Mouse (Mus musculus) embryonic facial prominence, embryonic 13.5 days (tissue): ENCODE measurements around the gene Psmd13. TPM values are rescaled to one million over a fixed set of nuclear protein-coding genes. Genes with fewer than 3 reads are reported as not detected.

Experiments used
- ATAC-seq: fragments of 200-750 bp; cut with Nextera tagmentation; 2 replicates; pipeline ENCODE4 v1.8.0; 2017; ENCODE audit warnings: low read depth; ENCODE audit not compliant: insufficient number of reproducible peaks, insufficient read depth, low FRiP score, low TSS enrichment
- H3K27ac ChIP-seq: fragments of 300-500 bp; sonication (generic); 2 replicates; pipeline ENCODE4 v1.5.1; 2015; ENCODE audit warnings: moderate library complexity, mild to moderate bottlenecking, inconsistent platforms
- H3K27me3 ChIP-seq: fragments of 300-500 bp; sonication (generic); 2 replicates; pipeline ENCODE4 v1.6.1; 2015; ENCODE audit warnings: mild to moderate bottlenecking, inconsistent platforms
- H3K36me3 ChIP-seq: fragments of 300-500 bp; sonication (generic); 2 replicates; pipeline ENCODE4 v1.6.1; 2015; ENCODE audit warnings: mild to moderate bottlenecking, inconsistent platforms
- H3K4me1 ChIP-seq: fragments of 300-500 bp; sonication (generic); 2 replicates; pipeline ENCODE4 v1.6.1; 2015; ENCODE audit warnings: inconsistent platforms
- H3K4me2 ChIP-seq: fragments of 300-500 bp; sonication (generic); 2 replicates; pipeline ENCODE4 v1.6.1; 2015; ENCODE audit warnings: moderate library complexity, mild to moderate bottlenecking, inconsistent platforms
- H3K4me3 ChIP-seq: fragments of 300-500 bp; sonication (generic); 2 replicates; pipeline ENCODE4 v1.5.1; 2015; ENCODE audit warnings: mild to moderate bottlenecking, inconsistent platforms
- H3K9ac ChIP-seq: fragments of 300-500 bp; sonication (generic); 2 replicates; pipeline ENCODE4 v1.6.1; 2015; ENCODE audit warnings: mild to moderate bottlenecking, inconsistent platforms
- H3K9me3 ChIP-seq: fragments of 300-500 bp; sonication (generic); 2 replicates; pipeline ENCODE4 v1.6.1; 2016; ENCODE audit warnings: inconsistent platforms
- WGBS: fragments of 180-500 bp; shearing (Covaris S2); methylation state at CpG from one replicate; pipeline ENCODE4 v1.1.7; 2015; ENCODE audit warnings: mixed read lengths; 5-methylcytosine and 5-hydroxymethylcytosine counted together
- polyA plus RNA-seq: library from polyadenylated mRNA; unstranded; fragments of >200 nt; fragmentation: Nextera tagmentation; extraction: Ambion mirVana; gene quantifications from 2 replicates; pipeline ENCODE4 v1.2.1, GENCODE M21; 2015

Psmd13 gene
- polyA plus RNA-seq, 1 experiment from 2014 or later = 261 TPM

DNA sequence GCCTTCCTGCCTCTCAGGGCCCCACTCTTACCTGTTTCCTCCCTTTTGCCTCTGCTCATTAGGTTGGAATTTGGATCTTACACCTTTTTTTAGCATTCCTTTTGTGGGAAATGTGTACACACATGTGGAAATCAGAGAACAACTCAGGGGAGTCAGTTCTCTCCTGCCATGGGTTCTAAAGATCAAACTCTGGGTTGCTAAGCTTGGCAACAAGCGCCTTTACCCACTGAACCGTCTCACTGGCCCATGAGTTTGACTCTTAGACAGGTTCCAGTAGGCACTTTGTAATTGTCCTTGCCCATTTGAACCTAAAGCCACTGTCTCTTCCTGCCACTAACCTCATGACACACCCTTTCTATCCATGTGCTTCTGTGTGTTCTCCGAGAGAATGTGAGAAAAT lies 12.8 kb downstream of the Psmd13 start:
- Histone ChIP-seq H3K4me1 (no peaks in the 10 kb centered on the region), H3K27me3 (no peaks in the 10 kb centered on the region), H3K4me2 (no peak overlapping the region), H3K4me3 (no peak overlapping the region), H3K9me3 (no peaks in the 10 kb centered on the region), H3K27ac (no peak overlapping the region), H3K36me3 (peaks cover 74% of the 10 kb centered on the region), H3K9ac (no peak overlapping the region)
- 92% methylated on average over 3 of the region's 3 CpGs for WGBS
- no peak for ATAC-seq

DNA sequence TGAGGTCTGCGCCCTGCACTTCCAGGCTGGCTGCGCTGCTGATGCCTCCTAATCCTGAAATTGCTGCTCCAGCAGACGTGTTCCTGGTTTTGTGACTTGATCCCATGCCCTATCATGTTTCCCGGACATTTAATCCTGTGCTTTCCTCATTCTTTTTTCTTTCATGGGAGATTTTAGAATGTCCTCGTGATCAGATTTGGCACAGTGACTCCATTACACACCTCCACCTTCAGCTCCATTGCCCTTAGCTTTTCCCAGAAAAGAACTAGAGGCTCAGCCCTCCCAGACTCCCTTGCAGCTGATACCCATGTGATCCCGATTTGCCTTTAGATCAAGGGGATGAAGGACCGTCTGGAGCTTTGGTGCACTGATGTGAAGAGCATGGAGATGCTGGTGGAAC lies 16.1 kb downstream of the Psmd13 start:
- Histone ChIP-seq H3K9ac (no peak overlapping the region), H3K4me2 (no peak overlapping the region)
- no peak for ATAC-seq

DNA sequence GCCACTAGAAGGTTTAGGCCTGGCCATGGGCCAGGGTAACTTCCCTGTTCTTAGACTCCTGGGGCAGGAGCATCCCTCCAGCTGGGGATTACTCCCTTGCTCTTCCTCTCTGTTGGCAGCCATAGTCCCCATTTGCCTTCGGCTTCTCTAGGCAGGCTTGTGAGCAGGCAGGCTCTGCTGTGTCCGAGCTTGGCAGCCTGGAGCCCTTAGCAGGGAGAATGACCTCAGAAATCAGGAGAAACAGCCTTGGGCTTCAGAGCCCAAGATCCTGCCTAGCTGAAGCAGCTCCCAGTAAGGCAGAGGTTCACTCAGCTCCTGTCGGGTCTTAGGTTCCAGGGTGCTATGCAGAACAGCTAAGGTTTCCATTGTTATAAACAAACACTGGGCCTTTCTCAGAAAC lies 17.4 kb downstream of the Psmd13 start:
- Histone ChIP-seq H3K4me2 (no peak overlapping the region), H3K36me3 (peaks cover 43% of the 10 kb centered on the region), H3K27me3 (no peaks in the 10 kb centered on the region), H3K27ac (no peak overlapping the region), H3K9ac (no peak overlapping the region), H3K9me3 (no peaks in the 10 kb centered on the region), H3K4me3 (no peak overlapping the region), H3K4me1 (peaks cover 7% of the 10 kb centered on the region; the same call in 1 of the 2 replicates)
- WGBS = 82% methylated on average over 3 of the region's 3 CpGs
- no peak for ATAC-seq

More for the DNA sequence above, 16.1 kb downstream of the Psmd13 start:
- Histone ChIP-seq H3K4me1 (peaks cover 7% of the 10 kb centered on the region; the same call in 1 of the 2 replicates), H3K9me3 (no peaks in the 10 kb centered on the region), H3K36me3 (peaks cover 55% of the 10 kb centered on the region), H3K27ac (no peak overlapping the region), H3K27me3 (no peaks in the 10 kb centered on the region), H3K4me3 (no peak overlapping the region)
- WGBS = 68% methylated on average over 7 of the region's 7 CpGs

DNA sequence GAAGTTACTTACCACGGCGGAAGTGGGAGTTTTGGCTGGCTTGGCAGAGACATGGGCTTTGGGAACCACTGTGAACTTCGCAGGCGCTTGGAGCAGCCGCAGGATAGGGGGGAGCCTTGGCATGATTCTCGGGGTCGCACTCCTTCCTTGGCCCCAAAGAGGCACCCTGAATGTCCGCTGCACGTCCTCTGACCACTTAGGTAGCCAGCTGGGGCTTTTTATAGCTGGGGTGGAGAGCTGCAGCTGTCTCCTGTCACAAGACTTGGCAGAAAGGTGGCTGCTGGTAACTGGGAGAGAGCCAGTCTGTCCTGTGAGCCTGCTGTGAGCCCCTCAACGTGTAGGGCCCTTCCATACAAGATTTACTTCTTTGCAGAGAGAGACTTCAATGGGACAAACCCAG lies 18.5 kb downstream of the Psmd13 start, which contains the start of gene Cox8b:
Cox8b (minus strand) TSS at position 227 of the 400 bp plus-strand sequence.
- H3K9ac ChIP-seq = 0 out of 2 replicates have a peak within 1 kb of the TSS, but pooled peaks have one; percentile 36
- no peak for ATAC-seq
- H3K9me3 ChIP-seq = no peaks in the 10 kb centered on the region
- peaks cover 7% of the 10 kb centered on the region; the same call in 1 of the 2 replicates for H3K4me1 ChIP-seq
- no peaks in the 10 kb centered on the region for H3K27me3 ChIP-seq
- WGBS = 83% methylated on average over 10 of the region's 10 CpGs
- H3K4me3 ChIP-seq = no peak within 1 kb of the TSS
- peaks cover 33% of the 10 kb centered on the region for H3K36me3 ChIP-seq
- no peak within 1 kb of the TSS for H3K4me2 ChIP-seq
- no peak within 1 kb of the TSS for H3K27ac ChIP-seq

DNA sequence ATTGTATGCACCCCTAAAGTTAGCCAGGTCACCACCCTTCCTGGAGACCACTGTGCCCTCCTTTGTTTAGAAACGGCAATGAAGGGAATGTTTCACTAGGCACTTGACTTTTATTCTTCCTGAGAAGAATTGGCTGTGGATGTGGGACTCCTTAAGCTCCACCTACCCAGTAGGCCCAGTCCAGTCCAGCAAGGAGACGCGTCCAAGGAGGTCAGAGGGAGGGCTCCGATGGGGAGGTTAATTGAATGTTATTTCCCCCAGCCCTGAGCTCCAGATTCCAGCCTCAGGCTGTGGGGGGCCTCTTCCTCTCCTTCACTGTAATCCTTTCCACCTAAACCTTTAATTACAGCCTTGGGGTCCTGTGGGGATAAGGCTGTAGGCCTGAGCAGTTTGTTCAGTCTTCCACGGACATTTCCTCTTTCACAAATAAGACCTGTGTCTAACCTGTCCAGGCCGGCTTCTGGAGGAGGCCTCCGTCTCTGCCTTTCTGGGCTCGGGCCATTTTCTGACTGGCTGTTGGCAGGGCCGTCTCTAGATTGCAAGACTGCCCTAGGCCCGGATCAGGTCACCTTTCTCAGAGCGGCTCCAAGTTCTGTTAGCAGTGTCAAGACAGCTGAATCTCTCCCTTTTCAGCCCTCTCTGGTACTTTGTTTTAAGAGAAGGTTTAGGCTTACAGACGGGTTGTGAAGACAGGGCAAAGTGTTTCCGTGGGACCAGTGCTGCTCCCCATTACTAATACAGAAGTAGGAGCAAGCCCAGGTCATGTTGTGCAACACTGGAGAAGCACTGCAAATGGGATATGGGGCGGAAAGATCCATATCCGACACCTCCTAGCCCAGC lies 20.5 kb downstream of the Psmd13 start:
- 36% methylated on average over 15 of the region's 15 CpGs for WGBS
- H3K4me2 ChIP-seq = no peak overlapping the region
- H3K4me1 ChIP-seq = peaks cover 7% of the 10 kb centered on the region; the same call in 1 of the 2 replicates
- peaks cover 21% of the 10 kb centered on the region for H3K36me3 ChIP-seq
- peak overlapping the region; percentile 36; the same call in 1 of the 2 replicates for H3K9ac ChIP-seq
- H3K27ac ChIP-seq = peak overlapping the region; percentile 22; the same call in 1 of the 2 replicates
- no peak overlapping the region for H3K4me3 ChIP-seq
- H3K9me3 ChIP-seq = no peaks in the 10 kb centered on the region
- H3K27me3 ChIP-seq = no peaks in the 10 kb centered on the region
- ATAC-seq = no peak

DNA sequence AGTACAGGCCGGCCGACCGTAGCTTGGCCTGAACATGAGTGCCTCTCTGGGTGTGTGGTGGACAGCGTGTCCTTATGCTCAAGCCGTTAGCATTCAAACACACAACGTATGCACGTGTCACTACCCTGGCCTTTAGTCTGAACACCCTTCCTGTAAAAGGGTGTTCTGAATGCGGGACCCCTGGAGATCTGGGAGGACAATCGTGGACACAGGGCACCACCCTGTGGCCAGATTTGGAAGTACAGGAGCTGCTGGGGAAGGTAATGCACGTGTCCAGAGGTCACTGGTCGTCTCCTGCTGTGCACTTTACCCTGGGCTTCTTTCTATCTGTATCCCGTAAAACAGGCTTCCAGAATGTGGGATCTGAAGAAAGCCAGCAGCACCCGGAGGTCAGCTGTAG lies 21.4 kb downstream of the Psmd13 start:
- peak overlapping the region; percentile 40; the same call in 1 of the 2 replicates for H3K9ac ChIP-seq
- H3K9me3 ChIP-seq = no peaks in the 10 kb centered on the region
- H3K4me2 ChIP-seq = no peak overlapping the region
- no peak for ATAC-seq
- H3K36me3 ChIP-seq = peaks cover 11% of the 10 kb centered on the region
- WGBS = 25% methylated on average over 13 of the region's 13 CpGs
- peaks cover 7% of the 10 kb centered on the region; the same call in 1 of the 2 replicates for H3K4me1 ChIP-seq
- no peak overlapping the region for H3K4me3 ChIP-seq
- no peak overlapping the region for H3K27ac ChIP-seq
- H3K27me3 ChIP-seq = no peaks in the 10 kb centered on the region

DNA sequence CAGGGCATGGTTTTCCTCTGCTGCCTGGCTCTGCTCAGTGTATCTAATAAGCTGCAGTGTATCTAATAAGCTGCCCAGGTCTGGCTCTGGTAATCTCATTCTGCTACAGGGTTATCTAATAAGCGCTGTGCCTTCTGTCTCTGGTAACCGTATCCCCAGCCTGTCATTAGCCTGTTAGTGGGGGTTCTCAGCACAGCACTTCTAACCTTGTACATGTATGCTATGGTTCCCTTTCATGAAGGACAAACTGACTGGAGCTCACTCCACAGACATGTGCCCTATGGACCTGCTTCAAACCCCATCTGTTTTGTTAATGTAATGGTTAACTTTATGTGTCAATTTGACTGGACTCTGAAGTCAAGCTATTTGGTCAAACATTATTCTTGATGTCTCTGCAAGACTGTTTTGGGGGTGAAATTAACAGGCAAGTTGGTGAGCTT lies 23.9 kb downstream of the Psmd13 start:
- Histone ChIP-seq H3K27ac (no peak overlapping the region), H3K27me3 (no peaks in the 10 kb centered on the region), H3K4me2 (no peak overlapping the region), H3K4me1 (peaks cover 7% of the 10 kb centered on the region; the same call in 1 of the 2 replicates), H3K4me3 (no peak overlapping the region), H3K9ac (no peak overlapping the region), H3K9me3 (no peaks in the 10 kb centered on the region), H3K36me3 (no peaks in the 10 kb centered on the region)
- no peak for ATAC-seq
- WGBS = 57% methylated on average over 2 of the region's 2 CpGs

DNA sequence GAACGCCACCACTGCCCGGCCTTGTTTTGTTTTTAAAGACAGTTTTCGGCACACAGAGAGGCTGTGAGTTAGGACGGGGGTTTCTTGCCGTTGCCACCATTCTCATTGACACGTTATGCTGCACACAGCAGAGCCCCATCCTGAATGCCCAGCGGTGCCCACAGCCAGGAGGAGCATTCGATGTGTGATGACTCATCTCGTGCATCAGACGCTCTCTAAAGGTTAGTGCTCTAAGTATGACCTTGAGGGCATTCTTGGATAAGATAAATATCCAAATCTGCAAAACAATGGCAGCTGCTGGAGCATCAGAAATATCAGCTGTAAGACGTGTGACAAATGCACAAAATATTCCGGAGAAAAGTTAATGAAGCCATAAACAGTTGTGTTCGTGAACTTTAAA lies 25.4 kb downstream of the Psmd13 start:
- H3K4me3 ChIP-seq = no peak overlapping the region

DNA sequence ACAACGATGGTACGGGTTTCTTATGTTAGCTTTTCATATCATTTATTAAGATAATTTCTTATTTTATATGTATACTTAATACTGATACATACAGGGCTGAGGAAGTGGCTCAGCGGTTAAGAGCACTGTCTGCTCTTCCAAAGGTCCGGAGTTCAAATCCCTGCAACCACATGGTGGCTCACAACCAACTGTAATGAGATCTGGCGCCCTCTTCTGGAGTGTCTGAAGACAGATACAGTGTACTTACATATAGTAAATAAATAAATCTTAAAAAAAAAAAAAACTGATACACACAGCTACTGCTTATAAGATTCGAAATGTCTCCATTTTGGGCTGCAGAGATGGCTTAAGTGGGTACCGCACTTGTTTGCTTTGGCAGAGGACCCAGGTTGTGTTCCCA lies 25.9 kb downstream of the Psmd13 start:
- no peaks in the 10 kb centered on the region for H3K36me3 ChIP-seq
- no peaks in the 10 kb centered on the region for H3K9me3 ChIP-seq
- H3K9ac ChIP-seq = no peak overlapping the region
- no peaks in the 10 kb centered on the region for H3K4me1 ChIP-seq
- no peak for ATAC-seq
- no peak overlapping the region for H3K27ac ChIP-seq
- no peak overlapping the region for H3K4me2 ChIP-seq
- no peak overlapping the region for H3K4me3 ChIP-seq
- WGBS = 83% methylated on average over 7 of the region's 7 CpGs
- no peaks in the 10 kb centered on the region for H3K27me3 ChIP-seq

More for the DNA sequence above, 25.4 kb downstream of the Psmd13 start:
- Histone ChIP-seq H3K4me2 (no peak overlapping the region), H3K9me3 (no peaks in the 10 kb centered on the region), H3K4me1 (peaks cover 3% of the 10 kb centered on the region; the same call in 1 of the 2 replicates), H3K36me3 (no peaks in the 10 kb centered on the region), H3K27me3 (no peaks in the 10 kb centered on the region), H3K27ac (no peak overlapping the region), H3K9ac (no peak overlapping the region)
- ATAC-seq = no peak
- 85% methylated on average over 13 of the region's 13 CpGs for WGBS

DNA sequence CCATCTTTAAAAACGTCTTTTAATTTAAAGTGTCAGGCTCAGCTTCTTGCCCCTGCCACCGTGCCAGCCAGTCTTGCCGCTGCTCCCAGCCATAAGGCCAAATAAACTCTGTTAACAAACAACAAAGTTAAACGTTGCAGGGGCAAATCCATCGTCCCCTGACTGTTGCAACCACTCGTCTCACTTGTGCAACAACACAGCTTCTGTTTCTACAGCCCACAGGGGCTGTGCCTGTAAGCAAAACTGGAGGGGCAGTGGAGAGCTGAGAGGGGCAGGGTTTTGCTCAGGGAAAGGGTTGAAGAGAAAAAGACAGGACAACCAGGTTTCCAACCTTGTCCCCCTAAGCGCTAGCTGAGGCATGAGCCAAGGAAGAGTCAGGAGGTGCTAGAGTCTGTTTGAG lies 26.4 kb downstream of the Psmd13 start:
- no peak for ATAC-seq
- Histone ChIP-seq H3K4me1 (no peaks in the 10 kb centered on the region), H3K4me2 (peak overlapping the region; percentile 87; the same call in 1 of the 2 replicates)

DNA sequence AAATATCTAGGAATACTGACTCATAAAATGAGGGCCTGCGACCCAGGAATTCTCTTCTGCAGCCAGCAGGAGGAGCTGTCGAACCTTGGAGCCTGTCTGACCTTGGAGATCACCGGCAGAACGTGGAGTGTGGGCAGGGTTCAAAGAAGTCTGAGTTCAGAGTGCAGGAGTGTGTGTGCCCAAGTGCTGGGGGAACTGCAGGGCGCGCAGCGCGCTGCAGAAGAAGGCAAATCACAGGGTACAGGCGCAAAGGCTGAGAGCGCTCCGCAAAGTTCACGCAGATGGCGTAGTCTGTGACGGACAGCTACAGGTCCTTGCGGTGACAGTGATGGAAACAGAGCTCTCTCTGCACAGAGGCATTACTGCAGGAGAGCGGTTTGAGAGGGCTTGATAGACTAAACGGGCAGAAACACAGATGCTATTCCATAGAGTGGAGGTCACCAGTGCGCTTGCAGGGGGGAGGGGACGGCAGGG lies 26.9 kb downstream of the Psmd13 start:
- no peaks in the 10 kb centered on the region for H3K27me3 ChIP-seq
- H3K36me3 ChIP-seq = no peaks in the 10 kb centered on the region
- peak overlapping the region; percentile 61 for H3K9ac ChIP-seq
- H3K4me1 ChIP-seq = no peaks in the 10 kb centered on the region
- H3K4me3 ChIP-seq = peak overlapping the region; percentile 47
- 1% methylated on average over 19 of the region's 19 CpGs for WGBS
- H3K9me3 ChIP-seq = no peaks in the 10 kb centered on the region
- no peak overlapping the region for H3K27ac ChIP-seq
- ATAC-seq = peak; percentile 61
- peak overlapping the region; percentile 87 for H3K4me2 ChIP-seq

More for the DNA sequence above, 26.4 kb downstream of the Psmd13 start:
- Histone ChIP-seq H3K27me3 (no peaks in the 10 kb centered on the region), H3K4me3 (no peak overlapping the region; the same call in 1 of the 2 replicates), H3K9me3 (no peaks in the 10 kb centered on the region), H3K36me3 (no peaks in the 10 kb centered on the region), H3K27ac (no peak overlapping the region), H3K9ac (no peak overlapping the region)
- WGBS = 50% methylated on average over 7 of the region's 7 CpGs

DNA sequence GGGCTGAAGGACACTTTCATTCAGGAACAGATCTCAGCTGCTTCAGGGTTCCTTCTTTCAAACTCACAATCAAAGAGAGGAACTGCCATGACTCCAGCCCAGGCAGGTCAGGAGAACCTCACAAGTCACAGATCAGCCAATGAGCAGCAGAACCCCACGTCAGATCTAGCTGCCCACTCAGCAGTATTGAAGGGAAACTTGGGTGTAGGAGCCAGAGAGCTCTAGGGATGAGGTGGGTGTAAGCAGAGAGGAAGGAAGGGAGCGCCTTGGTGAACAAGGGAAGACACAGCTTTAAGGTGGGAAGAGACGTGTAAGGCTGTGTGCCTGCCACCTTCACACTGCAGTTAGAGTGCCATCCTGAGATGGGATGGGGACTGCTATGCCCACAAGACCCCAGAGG lies 30.5 kb downstream of the Psmd13 start:
- ATAC-seq = no peak
- Histone ChIP-seq H3K27me3 (peaks cover 3% of the 10 kb centered on the region; the same call in 1 of the 2 replicates), H3K4me3 (no peak overlapping the region), H3K9ac (no peak overlapping the region), H3K27ac (no peak overlapping the region), H3K4me2 (no peak overlapping the region), H3K9me3 (no peaks in the 10 kb centered on the region), H3K36me3 (no peaks in the 10 kb centered on the region), H3K4me1 (no peaks in the 10 kb centered on the region)
- 67% methylated on average over 3 of the region's 3 CpGs for WGBS
